8 mouse cellular contexts compared by ENCODE assay signal in genomic region chr5:137600619-137601364, GRCm38 (mm10). TPM values are rescaled to one million over a fixed set of nuclear protein-coding genes. Genes with fewer than 3 reads are reported as not detected.
DNase-seq lines count a peak whose midpoint lies in the region; ATAC-seq lines count a peak whose summit lies in the region.

Gene Mospd3, minus strand, starts transcription at chr5:137601058.

- H3K4me3 ChIP-seq in heart, embryonic 10.5 days: peak within 1 kb of the TSS; percentile 85
- peak within 1 kb of the TSS; percentile 78 for H3K4me3 ChIP-seq in kidney, embryonic 15.5 days (replicated peaks)

- H3K36me3 ChIP-seq in heart, embryonic 10.5 days: peaks cover 26% of the 10 kb centered on the region
- H3K36me3 ChIP-seq in kidney, embryonic 15.5 days: peaks cover 22% of the 10 kb centered on the region

- H3K27me3 ChIP-seq in heart, embryonic 10.5 days (ENCODE audit: insufficient read depth, poor library complexity, severe bottlenecking): no peaks in the 10 kb centered on the region
- H3K27me3 ChIP-seq in kidney, embryonic 15.5 days: no peaks in the 10 kb centered on the region

- peak; percentile 90 for ATAC-seq in erythroblast, adult 5-6 weeks (replicated peaks; ENCODE audit: low FRiP score, poor library complexity, severe bottlenecking)
- ATAC-seq in kidney, embryonic 15.5 days (replicated peaks; ENCODE audit: low FRiP score): peak; percentile 93
- peak; percentile 94 for ATAC-seq in monocyte, adult 5-6 weeks (replicated peaks; ENCODE audit: insufficient number of reproducible peaks, low FRiP score, low TSS enrichment, poor library complexity, severe bottlenecking)

- no peaks in the 10 kb centered on the region for H3K9me3 ChIP-seq in heart, embryonic 10.5 days
- no peaks in the 10 kb centered on the region for H3K9me3 ChIP-seq in kidney, embryonic 15.5 days (replicated peaks)

- peak within 1 kb of the TSS; percentile 94 for H3K4me2 ChIP-seq in kidney, embryonic 15.5 days

- H3K27ac ChIP-seq in heart, embryonic 10.5 days: peak within 1 kb of the TSS; percentile 96
- H3K27ac ChIP-seq in kidney, embryonic 15.5 days: peak within 1 kb of the TSS; percentile 94

- peaks cover 24% of the 10 kb centered on the region for H3K4me1 ChIP-seq in heart, embryonic 10.5 days
- peaks cover 38% of the 10 kb centered on the region for H3K4me1 ChIP-seq in kidney, embryonic 15.5 days

- DNase-seq in B cell, adult 2 months: peak; percentile 98
- peak; percentile 100 for DNase-seq in brain, adult 2 months (ENCODE audit: low read depth, low spot score)
- DNase-seq in heart, embryonic 10.5 days (ENCODE audit: low spot score): peak; percentile 99
- peak; percentile 98 for DNase-seq in liver
- DNase-seq in spleen, postnatal 4 days (ENCODE audit: low spot score in 2 of 2): peak; percentile 98 to 99

- peak within 1 kb of the TSS; percentile 86 for H3K9ac ChIP-seq in kidney, embryonic 15.5 days

- under 1% methylated on average over 41 of the region's 41 CpGs for WGBS in heart, embryonic 10.5 days
- WGBS in kidney, embryonic 15.5 days: under 1% methylated on average over 41 of the region's 41 CpGs

RNA-seq across cellular contexts. Expression of gene Mospd3, which starts in this region (rescaled TPM):
- total RNA-seq in erythroblast, adult 5-6 weeks (2015; ENCODE audit: low replicate concordance): 18.6 and 37.2 TPM in 2 replicates
- 0.43 TPM in 1 of 2 replicates, not detected in the other for total RNA-seq in erythroblast, adult 5-6 weeks (2017; ENCODE audit: low replicate concordance)
- 14.3 and 16.0 TPM in 2 replicates for polyA plus RNA-seq in heart, embryonic 10.5 days (2016; fragmentation: Nextera tagmentation; extraction: Ambion mirVana)
- polyA plus RNA-seq in kidney, embryonic 15.5 days (2015; fragmentation: Nextera tagmentation; extraction: Ambion mirVana): 26.6 and 30.2 TPM in 2 replicates
- total RNA-seq in monocyte, adult 5-6 weeks (2017): 3.0 to 5.9 TPM (median 5.8 TPM) in 3 replicates

Comparison
In these comparisons a context has a peak if more than half of its experiments do, and no peak if none do; other contexts are left out.
1. Peak in every context shown above with its lines: DNase-seq, ATAC-seq, H3K4me3 ChIP-seq and H3K27ac ChIP-seq.